Mouse (Mus musculus) erythroid progenitor cell, adult 5-6 weeks (primary cell): ENCODE data around the gene Rnaseh2a. TPM values are rescaled to one million over a fixed set of nuclear protein-coding genes. Genes with fewer than 3 reads are reported as not detected.

Experiments used
- ATAC-seq: replicated peaks from 2 replicates; pipeline ENCODE4 v1.8.0; 2016; ENCODE audit warnings: moderate number of reproducible peaks, mild to moderate bottlenecking, moderate TSS enrichment, inconsistent platforms; ENCODE audit not compliant: poor library complexity, low FRiP score, severe bottlenecking
- total RNA-seq, 2 experiments: library from RNA; stranded (forward) in 1 of 2; stranded (reverse) in 1 of 2; fragments of 150-400 nt in 1 of 2; fragments of 186-747, 209-891 nt in 1 of 2; gene quantifications; 2 replicates each; pipeline versions ENCODE4 v1.2.3 to v1.2.4; 2015 to 2017; ENCODE audit warnings: low replicate concordance in 2 of 2

Gene Rnaseh2a
- total RNA-seq, 2 experiments from 2014 or later = 82.6 to 93.8 TPM

GRCm38 (mm10) chr8:84970135-84970790 lies 696 bp upstream of the Rnaseh2a start:
- ATAC-seq = no peak

GRCm38 (mm10) chr8:84968650-84969049 lies 917 bp downstream of the Rnaseh2a start:
- ATAC-seq = no peak

GRCm38 (mm10) chr8:84967532-84968304 lies 1.8 kb downstream of the Rnaseh2a start:
- no peak for ATAC-seq

- ATAC-seq = no peak
Observed at GRCm38 (mm10) chr8:84966603-84967002, 3.0 kb downstream of the Rnaseh2a start.

GRCm38 (mm10) chr8:84965731-84966291 lies 3.8 kb downstream of the Rnaseh2a start:
- peak; percentile 78 for ATAC-seq

GRCm38 (mm10) chr8:84963952-84964351 lies 5.6 kb downstream of the Rnaseh2a start:
- ATAC-seq = no peak

- ATAC-seq = no peak
Observed at GRCm38 (mm10) chr8:84959811-84960210, 9.8 kb downstream of the Rnaseh2a start.

GRCm38 (mm10) chr8:84956768-84957167 lies 12.8 kb downstream of the Rnaseh2a start:
- peak; percentile 69 for ATAC-seq

- ATAC-seq = peak; percentile 87
Observed at GRCm38 (mm10) chr8:84952612-84953255, 16.8 kb downstream of the Rnaseh2a start.

GRCm38 (mm10) chr8:84949753-84950152 lies 19.8 kb downstream of the Rnaseh2a start:
- no peak for ATAC-seq

- no peak for ATAC-seq
Observed at GRCm38 (mm10) chr8:84947241-84947545, 22.4 kb downstream of the Rnaseh2a start.

- ATAC-seq = no peak
Observed at GRCm38 (mm10) chr8:84946528-84947240, 22.9 kb downstream of the Rnaseh2a start, which contains the start of gene Rtbdn. Gene Rtbdn (plus strand): TSS chr8:84946991.

GRCm38 (mm10) chr8:84945633-84946527 lies 23.7 kb downstream of the Rnaseh2a start:
- ATAC-seq = no peak

GRCm38 (mm10) chr8:84945235-84945632 lies 24.3 kb downstream of the Rnaseh2a start:
- no peak for ATAC-seq

GRCm38 (mm10) chr8:84944478-84945160 lies 24.9 kb downstream of the Rnaseh2a start:
- peak; percentile 95 for ATAC-seq

GRCm38 (mm10) chr8:84943699-84944098 lies 25.9 kb downstream of the Rnaseh2a start:
- ATAC-seq = no peak

GRCm38 (mm10) chr8:84937620-84938485 lies 31.7 kb downstream of the Rnaseh2a start:
- ATAC-seq = no peak
